Mouse (Mus musculus) brain, embryonic 14.5 days (tissue): ENCODE measurements around the gene Cinp.

Source experiments
- CTCF ChIP-seq: fragments of 200-500 bp; IDR thresholded peaks from 2 replicates; pipeline ENCODE4 v1.5.1; 2012; ENCODE audit warnings: inconsistent platforms, mild to moderate bottlenecking, moderate library complexity, borderline replicate concordance; ENCODE audit not compliant: insufficient read depth, insufficient read length; ENCODE audit errors: extremely low read depth
- POLR2A ChIP-seq: fragments of 200-500 bp; IDR thresholded peaks from 2 replicates; pipeline ENCODE4 v1.6.1; 2012; ENCODE audit warnings: mild to moderate bottlenecking, inconsistent platforms, borderline replicate concordance; ENCODE audit not compliant: poor library complexity, insufficient read depth, insufficient read length, severe bottlenecking; ENCODE audit errors: extremely low read depth

DNA sequence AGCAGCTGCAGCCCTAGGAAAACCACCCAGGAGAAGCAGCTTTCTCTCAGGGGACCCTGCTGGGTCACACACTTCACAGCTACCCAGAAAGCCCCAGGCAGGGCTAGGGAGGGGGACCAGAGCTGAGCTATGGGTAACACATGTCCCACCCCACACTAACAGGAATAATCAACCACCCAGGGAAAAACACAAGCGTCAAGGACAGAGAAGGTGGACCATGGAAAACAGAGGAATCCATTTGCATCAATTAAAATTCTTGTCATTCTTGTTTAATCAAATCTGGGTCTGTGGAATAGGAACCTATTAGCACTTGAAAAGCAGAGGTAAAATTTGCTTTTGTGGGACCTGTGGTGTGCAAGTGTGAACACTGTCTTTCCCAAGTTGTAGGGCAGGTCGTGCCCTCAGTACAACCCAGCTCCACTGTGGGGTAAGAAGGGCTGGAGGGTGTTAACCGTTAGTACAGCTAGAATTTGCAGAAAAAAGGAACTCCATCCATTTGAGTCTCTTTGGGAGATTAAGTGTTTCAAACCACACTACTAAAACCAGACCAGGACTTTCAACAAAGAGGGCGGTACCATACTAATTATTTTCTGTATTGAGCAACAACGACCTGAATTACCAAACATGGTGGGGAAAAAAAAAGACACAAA, 51.6 kb downstream of the Cinp start:
- TF ChIP-seq POLR2A (no peak), CTCF (no peak)
